Mouse (Mus musculus): ENCODE data around the gene Ascc3. TPM values are rescaled to one million over a fixed set of nuclear protein-coding genes. Genes with fewer than 3 reads are reported as not detected.

Gene Ascc3
- total RNA-seq, 1 experiment from 2014 or later = 45.5 TPM

- ATAC-seq (replicated peaks in 1 of 2; ENCODE audit: insufficient read depth in 1 of 2, low FRiP score in 2 of 2, low TSS enrichment in 1 of 2, low read depth in 1 of 2, poor library complexity in 2 of 2, severe bottlenecking in 2 of 2) = no peak; a peak in 1 of 4 replicates
Measured at GRCm38 (mm10) chr10:50881476-50882069, 289.1 kb downstream of the Ascc3 start.

GRCm38 (mm10) chr10:50882366-50882765 lies 289.9 kb downstream of the Ascc3 start:
- no peak for ATAC-seq (replicated peaks in 1 of 2; ENCODE audit: insufficient read depth in 1 of 2, low FRiP score in 2 of 2, low TSS enrichment in 1 of 2, low read depth in 1 of 2, poor library complexity in 2 of 2, severe bottlenecking in 2 of 2)

DNA sequence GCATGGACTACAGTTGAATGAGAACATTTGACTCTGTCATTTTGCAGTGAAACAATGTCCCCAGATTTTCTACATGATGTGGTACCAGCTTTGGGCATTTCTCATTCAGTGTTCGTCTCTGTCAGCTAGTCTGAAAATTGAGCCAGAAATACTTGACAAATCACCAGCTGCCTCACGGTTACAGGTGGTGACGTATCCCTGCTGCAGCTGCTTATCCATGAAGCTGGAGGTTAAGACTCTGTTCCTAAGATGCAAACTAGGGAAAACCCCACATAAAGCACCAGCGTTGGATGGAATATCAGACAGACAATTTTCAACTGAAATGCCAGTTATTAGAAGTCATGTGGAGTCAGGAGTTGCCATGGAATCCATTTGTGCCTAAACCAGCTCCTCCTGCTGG lies 293.8 kb downstream of the Ascc3 start:
- ATAC-seq (replicated peaks in 1 of 2; ENCODE audit: insufficient read depth in 1 of 2, low FRiP score in 2 of 2, low TSS enrichment in 1 of 2, low read depth in 1 of 2, poor library complexity in 2 of 2, severe bottlenecking in 2 of 2) = no peak

DNA sequence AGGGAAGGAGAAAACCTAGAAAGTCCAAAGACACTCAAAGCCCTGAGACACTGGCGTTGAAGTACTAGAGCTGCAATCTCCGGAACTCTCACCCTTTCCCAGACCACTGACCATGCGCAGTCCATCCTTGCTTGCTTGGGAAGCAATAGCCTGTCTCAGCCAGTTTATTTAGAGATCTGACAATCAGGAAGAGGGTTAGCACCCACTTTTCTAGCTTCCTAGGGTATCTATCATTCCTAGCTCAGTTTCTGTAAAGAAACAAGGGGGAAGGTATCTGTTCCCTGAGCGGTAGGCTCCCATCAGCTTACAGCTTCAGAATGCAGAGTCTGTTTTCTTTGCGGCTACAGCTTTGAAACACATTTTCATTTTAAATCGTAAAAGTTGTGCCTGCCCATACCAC lies 298.2 kb downstream of the Ascc3 start:
- no peak for ATAC-seq (replicated peaks in 1 of 2; ENCODE audit: insufficient read depth in 1 of 2, low FRiP score in 2 of 2, low TSS enrichment in 1 of 2, low read depth in 1 of 2, poor library complexity in 2 of 2, severe bottlenecking in 2 of 2)

DNA sequence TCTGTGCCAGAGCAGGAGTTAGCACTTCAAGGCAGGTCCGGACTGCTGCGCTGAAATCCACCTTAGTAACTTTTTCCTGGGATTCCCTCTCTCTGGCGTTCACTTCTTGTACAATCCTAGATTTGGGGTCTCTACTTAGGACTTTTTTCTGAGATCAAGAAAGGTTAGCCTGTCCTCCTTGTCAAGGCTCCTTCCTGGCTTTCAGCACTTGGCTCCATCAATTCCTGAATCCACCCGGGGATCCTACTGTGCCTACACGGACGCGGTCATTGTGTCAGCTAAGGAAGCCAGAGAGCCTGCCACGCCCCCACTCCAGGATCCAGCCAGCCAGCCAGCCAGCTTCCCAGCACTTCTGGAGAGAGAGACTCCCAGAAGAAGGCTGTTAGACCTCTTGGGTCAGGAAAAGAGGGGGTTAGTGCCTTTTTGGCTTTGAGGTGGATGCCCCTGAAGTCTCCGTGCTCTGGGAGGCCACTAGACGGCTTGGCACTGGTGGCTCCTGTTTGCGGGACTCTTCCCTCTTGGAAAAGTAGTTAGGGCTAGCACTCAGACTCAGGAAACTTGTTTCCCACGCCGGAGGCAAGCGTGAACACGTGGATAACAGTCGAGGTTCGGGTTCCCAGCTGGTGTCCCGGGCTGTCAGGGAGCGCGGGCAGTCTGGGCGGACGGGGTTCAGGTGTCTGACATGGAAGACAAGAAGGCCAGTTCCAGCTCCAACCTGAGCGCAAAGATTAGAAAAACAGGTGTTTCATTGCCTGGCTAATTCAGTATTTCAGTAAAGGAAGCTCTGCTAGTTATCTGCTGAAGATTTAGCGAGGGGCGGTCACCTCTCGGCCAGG lies 299.6 kb downstream of the Ascc3 start:
- no peak for ATAC-seq (replicated peaks in 1 of 2; ENCODE audit: insufficient read depth in 1 of 2, low FRiP score in 2 of 2, low TSS enrichment in 1 of 2, low read depth in 1 of 2, poor library complexity in 2 of 2, severe bottlenecking in 2 of 2)

GRCm38 (mm10) chr10:50892751-50893320 lies 300.4 kb downstream of the Ascc3 start:
- no peak for ATAC-seq (replicated peaks in 1 of 2; ENCODE audit: insufficient read depth in 1 of 2, low FRiP score in 2 of 2, low TSS enrichment in 1 of 2, low read depth in 1 of 2, poor library complexity in 2 of 2, severe bottlenecking in 2 of 2)

- no peak for ATAC-seq (replicated peaks in 1 of 2; ENCODE audit: insufficient read depth in 1 of 2, low FRiP score in 2 of 2, low TSS enrichment in 1 of 2, low read depth in 1 of 2, poor library complexity in 2 of 2, severe bottlenecking in 2 of 2)
Measured at GRCm38 (mm10) chr10:50893546-50893945, 301.1 kb downstream of the Ascc3 start.

GRCm38 (mm10) chr10:50894170-50894991 lies 301.9 kb downstream of the Ascc3 start, which contains the start of gene Sim1:
Gene Sim1, plus strand, starts transcription at chr10:50894754.
- ATAC-seq (replicated peaks in 1 of 2; ENCODE audit: insufficient read depth in 1 of 2, low FRiP score in 2 of 2, low TSS enrichment in 1 of 2, low read depth in 1 of 2, poor library complexity in 2 of 2, severe bottlenecking in 2 of 2) = peak; percentile 65 to 69

DNA sequence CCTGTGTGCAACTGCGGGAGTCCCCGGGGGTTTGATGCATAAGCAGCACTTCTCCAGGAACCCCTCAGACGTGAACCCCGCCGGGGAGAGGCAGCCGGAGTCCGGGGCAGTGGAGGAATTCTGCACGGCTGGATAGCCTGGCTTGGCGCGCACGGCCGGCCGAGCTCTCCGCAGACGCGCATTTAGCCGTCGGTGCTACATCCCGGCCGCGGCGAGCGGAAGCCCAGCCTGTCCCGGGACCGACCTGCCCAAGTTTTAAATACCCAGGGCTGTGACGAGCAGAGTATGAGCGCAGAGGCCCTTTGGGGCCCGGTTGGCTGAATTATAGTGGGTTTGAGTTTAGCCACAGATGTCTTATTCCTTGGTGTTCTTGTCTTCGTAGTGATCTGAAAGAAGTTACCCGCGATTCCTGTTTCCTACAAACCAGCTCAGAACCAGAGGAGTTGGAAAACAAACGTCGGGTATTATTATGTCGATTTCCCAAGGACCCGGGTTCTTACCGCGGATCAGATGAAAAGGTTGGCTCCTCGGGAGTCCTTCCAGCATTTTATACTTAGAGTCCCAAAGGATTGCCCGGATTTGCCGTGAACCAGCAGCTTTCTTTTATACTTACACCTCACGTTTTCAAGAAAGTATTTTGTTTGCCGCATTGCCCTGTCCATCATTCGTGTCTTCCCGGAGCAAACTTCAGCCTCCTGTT lies 302.8 kb downstream of the Ascc3 start:
- no peak for ATAC-seq (replicated peaks in 1 of 2; ENCODE audit: insufficient read depth in 1 of 2, low FRiP score in 2 of 2, low TSS enrichment in 1 of 2, low read depth in 1 of 2, poor library complexity in 2 of 2, severe bottlenecking in 2 of 2)

DNA sequence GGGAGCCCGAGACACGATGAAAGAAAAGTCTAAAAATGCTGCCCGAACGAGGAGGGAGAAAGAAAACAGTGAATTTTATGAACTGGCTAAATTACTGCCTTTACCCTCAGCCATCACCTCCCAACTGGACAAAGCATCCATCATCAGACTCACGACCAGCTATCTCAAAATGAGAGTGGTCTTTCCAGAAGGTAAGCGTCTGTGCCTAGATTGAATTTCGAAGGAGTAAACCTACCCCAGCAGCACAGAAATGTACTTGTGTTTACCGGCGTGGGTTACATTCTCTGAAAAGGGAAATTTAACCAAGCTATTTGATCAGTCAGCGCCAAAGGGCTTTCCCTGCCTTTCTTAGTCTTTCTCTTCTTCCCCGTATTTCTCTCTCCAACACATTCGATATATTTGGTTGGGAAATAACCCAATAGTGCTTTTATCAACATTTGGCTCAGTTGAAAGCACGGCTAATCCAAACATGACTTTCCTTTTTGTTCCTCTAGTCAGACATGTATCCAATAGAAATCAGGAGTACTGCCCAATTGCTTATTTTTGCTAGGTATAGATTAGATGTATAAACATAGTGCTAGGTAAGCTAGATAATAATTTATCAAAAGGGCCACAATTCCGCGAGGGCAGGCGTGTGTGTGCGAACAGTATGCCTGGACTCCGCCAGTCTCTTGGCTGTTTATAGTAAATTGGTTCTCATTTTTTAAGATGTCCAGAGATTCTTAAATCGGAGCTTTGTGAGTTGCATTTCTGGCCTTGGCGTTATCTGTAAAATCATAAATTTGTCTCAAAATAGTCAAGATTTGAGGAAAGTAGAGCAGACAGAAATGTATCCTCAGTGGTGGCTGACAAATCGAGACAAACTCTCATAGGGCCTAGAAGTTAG lies 303.7 kb downstream of the Ascc3 start:
- no peak for ATAC-seq (replicated peaks in 1 of 2; ENCODE audit: insufficient read depth in 1 of 2, low FRiP score in 2 of 2, low TSS enrichment in 1 of 2, low read depth in 1 of 2, poor library complexity in 2 of 2, severe bottlenecking in 2 of 2)

DNA sequence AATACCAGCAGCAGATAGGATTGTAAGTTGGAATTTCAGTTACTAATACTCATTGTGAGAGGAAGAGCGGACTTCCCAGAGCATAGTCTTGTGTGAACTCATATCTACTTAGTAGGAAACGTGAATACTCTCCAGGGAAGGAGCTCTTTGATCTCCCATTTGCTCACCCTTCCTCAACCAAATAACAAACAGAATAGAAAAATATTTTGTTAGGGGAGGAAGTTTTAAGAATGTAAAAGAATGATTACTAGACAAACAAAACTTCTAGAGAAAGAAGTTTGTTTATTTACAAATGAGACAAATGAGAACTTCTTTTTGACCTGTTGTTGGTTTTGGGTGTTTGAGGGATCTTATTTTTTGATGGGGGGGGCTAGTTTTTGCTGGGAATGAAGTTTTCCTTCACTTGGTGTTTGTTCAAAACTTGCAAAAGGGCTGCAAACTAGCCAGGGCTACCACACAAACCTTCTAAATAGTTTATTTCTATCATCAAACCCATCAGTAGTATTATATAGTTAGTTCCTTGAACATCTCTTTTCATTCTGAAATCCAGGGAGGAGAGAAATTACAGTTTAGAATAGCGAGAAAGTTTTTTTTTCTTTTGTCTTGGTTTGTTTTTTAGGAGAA lies 304.4 kb downstream of the Ascc3 start:
- no peak for ATAC-seq (replicated peaks in 1 of 2; ENCODE audit: insufficient read depth in 1 of 2, low FRiP score in 2 of 2, low TSS enrichment in 1 of 2, low read depth in 1 of 2, poor library complexity in 2 of 2, severe bottlenecking in 2 of 2)

GRCm38 (mm10) chr10:50897530-50898471 lies 305.3 kb downstream of the Ascc3 start:
- 0 out of 4 replicates have a peak, but pooled peaks have one; percentile 20 to 23 for ATAC-seq (replicated peaks in 1 of 2; ENCODE audit: insufficient read depth in 1 of 2, low FRiP score in 2 of 2, low TSS enrichment in 1 of 2, low read depth in 1 of 2, poor library complexity in 2 of 2, severe bottlenecking in 2 of 2)

DNA sequence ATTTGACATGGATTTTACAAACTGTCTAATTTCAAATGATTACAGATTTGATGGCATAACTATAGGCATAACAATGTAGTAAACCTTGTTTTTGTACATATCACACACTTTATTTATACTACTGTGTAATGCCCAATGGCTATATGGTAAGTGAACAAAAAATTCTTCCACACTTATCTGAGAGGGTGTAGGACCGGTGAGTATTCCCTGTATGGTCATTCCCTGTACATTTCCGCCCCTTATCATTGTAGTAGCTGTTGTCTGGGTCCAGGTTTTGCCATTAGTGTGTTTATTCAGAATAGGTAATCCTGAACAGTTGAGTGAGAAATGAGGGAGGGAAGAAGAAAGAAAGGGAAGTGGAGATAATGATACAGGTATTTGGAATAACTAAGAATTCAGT lies 306.2 kb downstream of the Ascc3 start:
- ATAC-seq (replicated peaks in 1 of 2; ENCODE audit: insufficient read depth in 1 of 2, low FRiP score in 2 of 2, low TSS enrichment in 1 of 2, low read depth in 1 of 2, poor library complexity in 2 of 2, severe bottlenecking in 2 of 2) = no peak

GRCm38 (mm10) chr10:50899846-50900745 lies 307.6 kb downstream of the Ascc3 start:
- ATAC-seq (replicated peaks in 1 of 2; ENCODE audit: insufficient read depth in 1 of 2, low FRiP score in 2 of 2, low TSS enrichment in 1 of 2, low read depth in 1 of 2, poor library complexity in 2 of 2, severe bottlenecking in 2 of 2) = no peak
